Mouse (Mus musculus): Measurements from ENCODE around the gene Gm9125.
"Not testable (repeated sequence)": the region's sequence is repeated elsewhere in the genome, so short reads cannot be mapped to it uniquely, and the experiment has no call there.

- TF ChIP-seq POLR2A, CTCF (IDR thresholded peaks at IDR 0.05; ENCODE audit: extremely low read depth, insufficient read depth, low read length): not testable (repeated sequence)
Observed at GRCm38 (mm10) chr3:94054785-94055184, at the start of gene Gm9125.
